Mouse (Mus musculus) embryonic fibroblast, embryonic 13.5 days (primary cell): Measurements from ENCODE around the gene Cpd.

Experiments used
- CTCF ChIP-seq: IDR thresholded peaks from 2 replicates; pipeline ENCODE4 v1.5.1; 2011; ENCODE audit warnings: mild to moderate bottlenecking, control low read depth, low read length, moderate library complexity, borderline replicate concordance; ENCODE audit not compliant: insufficient read depth
- POLR2A ChIP-seq: IDR thresholded peaks from 2 replicates; pipeline ENCODE4 v1.6.1; 2011; ENCODE audit warnings: low read depth, mild to moderate bottlenecking, control low read depth, low read length, moderate library complexity

DNA sequence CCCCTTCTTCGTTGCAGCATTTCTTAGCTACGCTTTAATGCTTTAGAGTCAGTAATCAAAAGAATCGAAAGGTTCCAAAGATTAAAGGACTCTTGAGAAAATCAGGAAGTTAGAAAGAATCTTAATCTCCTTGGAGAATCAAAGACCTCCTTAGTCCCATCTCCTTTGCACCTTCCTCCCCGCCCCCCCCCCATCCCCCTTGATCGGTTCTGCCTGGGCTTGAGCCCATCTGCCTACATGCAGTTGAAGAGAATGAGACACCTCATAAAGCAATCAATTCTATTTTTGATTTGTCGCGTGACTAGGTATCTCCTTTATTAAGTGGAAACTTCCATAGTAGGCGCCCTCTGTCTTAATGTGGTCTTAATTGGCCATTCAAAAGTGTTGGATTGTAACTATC, 536 bp upstream of the Cpd start:
- TF ChIP-seq POLR2A (no peak), CTCF (no peak)
